Mouse (Mus musculus) liver, embryonic 13.5 days (tissue): ENCODE data around the gene Acss3. TPM values are rescaled to one million over a fixed set of nuclear protein-coding genes. Genes with fewer than 3 reads are reported as not detected.

Experiments
- ATAC-seq: fragments of 200-750 bp; cut with Nextera tagmentation; 2 replicates; pipeline ENCODE4 v1.8.0; 2017; ENCODE audit warnings: low read depth, mild to moderate bottlenecking, moderate number of reproducible peaks, moderate library complexity
- DNase-seq: peaks from one replicate; pipeline ENCODE4 v3.0.0; 2022
- H3K27ac ChIP-seq: fragments of 300-500 bp; sonication (generic); 2 replicates; pipeline ENCODE4 v1.5.1; 2015; ENCODE audit warnings: moderate library complexity, mild to moderate bottlenecking, inconsistent platforms
- H3K27me3 ChIP-seq: fragments of 300-500 bp; sonication (generic); 2 replicates; pipeline ENCODE4 v1.6.1; 2015; ENCODE audit warnings: mild to moderate bottlenecking, inconsistent platforms
- H3K36me3 ChIP-seq: fragments of 300-500 bp; sonication (generic); 2 replicates; pipeline ENCODE4 v1.6.1; 2015; ENCODE audit warnings: mild to moderate bottlenecking, inconsistent platforms
- H3K4me1 ChIP-seq: fragments of 300-500 bp; sonication (generic); replicated peaks from 2 replicates; pipeline ENCODE4 v1.6.1; 2015; ENCODE audit warnings: inconsistent platforms
- H3K4me2 ChIP-seq: fragments of 300-500 bp; sonication (generic); 2 replicates; pipeline ENCODE4 v1.6.1; 2015; ENCODE audit warnings: inconsistent platforms, mild to moderate bottlenecking, moderate library complexity
- H3K4me3 ChIP-seq: fragments of 300-500 bp; sonication (generic); replicated peaks from 2 replicates; pipeline ENCODE4 v1.5.1; 2015; ENCODE audit warnings: mild to moderate bottlenecking, inconsistent platforms
- H3K9ac ChIP-seq: fragments of 300-500 bp; sonication (generic); 2 replicates; pipeline ENCODE4 v1.6.1; 2015; ENCODE audit warnings: mild to moderate bottlenecking, inconsistent platforms
- H3K9me3 ChIP-seq: fragments of 300-500 bp; sonication (generic); replicated peaks from 2 replicates; pipeline ENCODE4 v1.6.1; 2016; ENCODE audit warnings: inconsistent platforms
- WGBS: fragments of 180-500 bp; shearing (Covaris S2); methylation state at CpG from one replicate; pipeline ENCODE4 v1.1.7; 2015; ENCODE audit not compliant: insufficient replicate concordance; 5-methylcytosine and 5-hydroxymethylcytosine counted together
- polyA plus RNA-seq: library from polyadenylated mRNA; unstranded; fragments of >200 nt; fragmentation: Nextera tagmentation; extraction: Ambion mirVana; gene quantifications from 2 replicates; pipeline ENCODE4 v1.2.1, GENCODE M21; 2015

Gene Acss3
- polyA plus RNA-seq, 1 experiment from 2014 or later = 0.16 TPM

DNA sequence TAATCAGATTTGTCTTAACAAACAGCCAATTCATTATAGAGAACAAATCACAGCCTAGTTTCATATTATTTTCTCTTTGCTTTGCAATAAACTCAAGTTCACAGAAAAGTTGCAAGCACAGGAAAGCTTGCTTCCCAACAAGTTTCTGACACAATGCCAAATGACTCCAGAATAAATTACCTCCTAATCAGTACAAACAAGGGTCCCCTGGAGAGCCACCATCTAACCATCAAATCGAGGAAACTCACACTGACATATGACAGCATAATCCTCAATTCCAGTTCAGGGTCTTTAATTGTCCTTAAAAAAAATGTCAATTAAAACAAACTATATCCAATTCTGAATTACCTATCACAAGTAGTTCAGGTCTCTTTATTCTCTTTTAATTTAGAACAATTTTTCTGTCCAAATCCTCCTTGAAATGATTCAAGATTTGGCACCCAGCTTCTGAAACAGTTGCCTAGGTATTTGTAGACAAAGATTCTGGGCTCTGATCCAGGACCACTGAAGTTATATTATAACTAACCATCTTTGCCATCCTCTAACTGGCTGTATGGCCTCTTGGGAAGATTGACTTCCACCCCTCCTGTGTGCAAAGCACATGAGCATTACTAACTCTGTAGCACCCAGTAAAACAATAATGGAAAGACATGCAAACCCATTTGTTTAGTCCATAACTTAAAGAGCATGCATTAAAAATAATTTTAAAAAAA is 7.4 kb downstream of the Acss3 start:
- no peak for DNase-seq
- Histone ChIP-seq H3K9ac (no peak overlapping the region), H3K4me2 (no peak overlapping the region), H3K4me3 (no peak overlapping the region), H3K9me3 (no peaks in the 10 kb centered on the region), H3K27me3 (no peaks in the 10 kb centered on the region), H3K36me3 (no peaks in the 10 kb centered on the region), H3K4me1 (no peaks in the 10 kb centered on the region), H3K27ac (no peak overlapping the region)
- 29% methylated on average over 1 of the region's 1 CpGs for WGBS
- ATAC-seq = no peak

DNA sequence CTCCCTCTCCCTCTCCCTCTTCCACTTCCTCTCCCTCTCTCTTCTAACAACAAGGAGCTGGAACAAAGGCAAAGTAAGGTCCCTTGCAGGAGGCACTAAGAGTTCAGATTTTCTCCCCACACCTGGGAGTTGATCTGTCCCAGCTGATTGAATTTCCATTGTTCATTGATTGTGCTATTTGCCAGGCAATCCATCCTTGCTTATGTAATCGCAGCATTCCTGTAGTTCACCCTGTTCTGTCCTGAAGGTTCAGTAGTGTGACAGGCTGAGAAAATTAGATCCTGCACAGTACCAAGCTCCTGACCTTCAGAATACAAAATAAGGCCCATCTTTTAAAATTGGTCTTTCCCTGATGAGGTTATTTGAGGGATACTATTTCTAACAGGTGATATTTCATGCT is 8.3 kb downstream of the Acss3 start:
- Histone ChIP-seq H3K4me2 (no peak overlapping the region), H3K4me1 (no peaks in the 10 kb centered on the region), H3K36me3 (no peaks in the 10 kb centered on the region), H3K9ac (no peak overlapping the region), H3K4me3 (no peak overlapping the region), H3K27ac (no peak overlapping the region), H3K27me3 (no peaks in the 10 kb centered on the region), H3K9me3 (no peaks in the 10 kb centered on the region)
- DNase-seq (no peak), ATAC-seq (no peak)
- WGBS = 38% methylated on average over 1 of the region's 1 CpGs

DNA sequence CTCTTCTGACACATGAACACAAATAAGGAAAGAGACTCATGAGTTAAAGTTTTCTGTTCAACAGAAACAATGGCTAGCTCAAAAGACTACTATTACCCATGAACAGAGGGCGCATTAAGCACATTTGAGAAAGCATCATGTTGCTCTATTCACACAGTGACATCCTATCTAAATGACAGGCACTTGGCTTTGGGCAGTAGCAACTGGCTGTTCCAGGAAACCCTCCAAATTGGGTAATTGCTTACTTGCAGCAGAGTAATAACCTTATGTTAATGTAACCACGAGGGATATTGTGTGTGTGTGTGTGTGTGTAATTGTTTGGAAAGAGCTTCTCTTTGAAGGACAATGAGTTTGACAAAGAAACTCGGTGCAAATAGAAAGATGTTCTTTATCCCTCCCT is 29.0 kb downstream of the Acss3 start:
- H3K27ac ChIP-seq = no peak overlapping the region
- no peak overlapping the region for H3K4me2 ChIP-seq
- ATAC-seq (no peak), DNase-seq (no peak)
- H3K9me3 ChIP-seq = no peaks in the 10 kb centered on the region
- H3K4me3 ChIP-seq = no peak overlapping the region
- no peak overlapping the region for H3K9ac ChIP-seq
- H3K36me3 ChIP-seq = no peaks in the 10 kb centered on the region
- H3K4me1 ChIP-seq = no peaks in the 10 kb centered on the region
- H3K27me3 ChIP-seq = no peaks in the 10 kb centered on the region
- WGBS = 50% methylated on average over 3 of the region's 3 CpGs

DNA sequence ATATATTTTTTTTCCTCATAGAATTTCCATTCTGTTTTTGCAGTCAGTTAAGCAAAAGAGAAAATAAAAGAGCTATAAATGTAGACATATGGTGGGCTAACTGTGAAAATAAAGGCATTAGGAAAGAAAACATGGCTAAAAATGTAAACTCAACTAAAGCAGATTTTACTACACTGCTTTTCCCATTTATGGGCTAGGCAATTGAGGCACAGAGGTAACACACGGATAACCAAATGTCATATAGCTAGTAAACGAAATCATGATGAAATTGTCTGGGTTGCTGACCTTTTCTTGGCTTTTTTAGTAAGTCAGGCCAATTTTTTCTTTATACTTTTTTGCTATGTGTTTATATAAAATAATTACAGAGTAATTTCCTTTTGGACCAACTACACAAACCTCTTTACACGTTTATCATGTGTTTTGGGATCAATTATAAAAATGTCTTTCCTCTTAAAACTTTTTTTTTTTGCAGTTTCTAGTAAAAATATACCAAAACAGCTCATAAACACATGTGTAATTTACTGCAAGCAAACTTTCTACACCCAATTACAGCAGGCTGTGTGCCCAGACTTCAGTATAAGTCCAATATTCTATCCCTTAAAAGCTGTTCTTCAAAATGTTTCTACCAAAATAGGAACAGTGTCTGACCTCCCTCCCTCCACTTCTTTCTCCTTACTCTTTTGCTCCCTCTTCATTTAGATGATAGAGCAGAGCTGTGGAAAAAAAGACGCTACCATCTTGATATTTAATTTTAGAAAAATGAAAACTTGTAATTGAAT is 69.4 kb downstream of the Acss3 start:
- WGBS = 41% methylated on average over 4 of the region's 4 CpGs
- ATAC-seq (no peak), DNase-seq (no peak)
- Histone ChIP-seq H3K36me3 (no peaks in the 10 kb centered on the region), H3K27me3 (no peaks in the 10 kb centered on the region), H3K4me1 (no peaks in the 10 kb centered on the region), H3K27ac (no peak overlapping the region), H3K9ac (no peak overlapping the region), H3K4me3 (no peak overlapping the region), H3K4me2 (no peak overlapping the region), H3K9me3 (no peaks in the 10 kb centered on the region)

DNA sequence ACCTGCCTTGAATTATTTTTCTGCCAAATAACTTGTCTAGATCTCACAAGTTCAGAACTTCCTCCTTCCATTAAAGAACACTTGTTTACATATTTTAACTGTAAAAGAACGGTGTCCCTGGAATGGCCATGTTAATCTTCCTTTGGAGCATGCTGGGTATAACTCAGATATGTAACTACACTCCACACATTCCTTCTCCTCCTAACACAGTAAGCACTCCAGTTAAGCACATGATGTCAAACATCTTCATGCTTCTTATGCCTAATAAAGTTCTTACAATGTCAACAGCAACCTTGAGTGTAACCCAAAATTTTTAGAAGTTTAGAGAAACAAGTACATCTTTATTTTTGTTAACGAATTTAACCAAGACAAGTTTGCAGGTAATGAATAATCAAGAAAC is 73.0 kb downstream of the Acss3 start:
- H3K27me3 ChIP-seq = no peaks in the 10 kb centered on the region
- no peak overlapping the region for H3K4me3 ChIP-seq
- H3K4me1 ChIP-seq = no peaks in the 10 kb centered on the region
- H3K36me3 ChIP-seq = no peaks in the 10 kb centered on the region
- H3K9me3 ChIP-seq = no peaks in the 10 kb centered on the region
- H3K27ac ChIP-seq = no peak overlapping the region
- DNase-seq = no peak
- no peak overlapping the region for H3K9ac ChIP-seq
- ATAC-seq = no peak
- no peak overlapping the region for H3K4me2 ChIP-seq
- WGBS = 52% methylated on average over 2 of the region's 2 CpGs

DNA sequence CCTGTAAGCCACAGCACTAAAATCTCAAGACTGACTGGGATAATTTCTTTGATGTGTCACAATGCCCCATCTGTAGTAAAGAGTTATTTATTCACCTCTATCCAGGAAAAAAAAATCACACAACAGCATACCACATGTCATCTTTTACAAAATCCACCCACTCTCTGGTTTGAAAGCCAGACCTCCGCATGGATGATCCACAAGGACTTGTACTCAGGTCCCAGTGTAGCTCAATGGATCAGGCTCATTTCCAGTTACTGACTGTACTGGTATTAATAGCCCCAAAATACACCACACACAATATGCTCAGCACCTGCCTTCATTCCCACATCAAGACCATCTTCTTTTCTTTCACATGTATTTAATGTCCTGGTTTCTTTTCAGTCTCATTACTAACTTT is 80.8 kb downstream of the Acss3 start:
- H3K27me3 ChIP-seq = no peaks in the 10 kb centered on the region
- DNase-seq (no peak), ATAC-seq (no peak)
- 91% methylated on average over 1 of the region's 1 CpGs for WGBS
- H3K9ac ChIP-seq = no peak overlapping the region
- H3K4me1 ChIP-seq = no peaks in the 10 kb centered on the region
- no peaks in the 10 kb centered on the region for H3K9me3 ChIP-seq
- no peak overlapping the region for H3K27ac ChIP-seq
- H3K4me3 ChIP-seq = no peak overlapping the region
- H3K4me2 ChIP-seq = no peak overlapping the region
- no peaks in the 10 kb centered on the region for H3K36me3 ChIP-seq

DNA sequence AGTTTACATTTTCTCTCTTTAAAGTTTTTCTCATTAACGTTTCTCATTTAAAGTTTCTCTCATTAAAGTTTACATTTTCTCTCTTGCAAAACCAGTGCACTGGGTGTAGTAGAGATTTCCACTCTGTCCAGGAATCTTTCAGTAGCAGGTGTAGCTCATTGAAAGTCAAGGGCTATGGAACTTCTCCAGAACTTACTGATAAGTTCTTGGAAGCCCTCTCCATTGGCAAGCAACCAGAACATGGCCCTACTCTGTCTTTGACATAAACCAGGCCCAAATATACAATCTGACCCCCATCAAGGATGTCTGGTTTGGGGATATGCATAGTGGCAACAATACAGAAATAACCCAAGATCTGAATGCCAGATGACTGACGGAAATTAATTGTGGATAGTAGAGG is 82.6 kb downstream of the Acss3 start:
- no peak overlapping the region for H3K27ac ChIP-seq
- no peaks in the 10 kb centered on the region for H3K4me1 ChIP-seq
- ATAC-seq = no peak
- 55% methylated on average over 2 of the region's 2 CpGs for WGBS
- H3K9me3 ChIP-seq = no peaks in the 10 kb centered on the region
- H3K4me2 ChIP-seq = no peak overlapping the region
- DNase-seq = no peak
- no peaks in the 10 kb centered on the region for H3K27me3 ChIP-seq
- no peak overlapping the region for H3K4me3 ChIP-seq
- H3K36me3 ChIP-seq = no peaks in the 10 kb centered on the region
- no peak overlapping the region for H3K9ac ChIP-seq

DNA sequence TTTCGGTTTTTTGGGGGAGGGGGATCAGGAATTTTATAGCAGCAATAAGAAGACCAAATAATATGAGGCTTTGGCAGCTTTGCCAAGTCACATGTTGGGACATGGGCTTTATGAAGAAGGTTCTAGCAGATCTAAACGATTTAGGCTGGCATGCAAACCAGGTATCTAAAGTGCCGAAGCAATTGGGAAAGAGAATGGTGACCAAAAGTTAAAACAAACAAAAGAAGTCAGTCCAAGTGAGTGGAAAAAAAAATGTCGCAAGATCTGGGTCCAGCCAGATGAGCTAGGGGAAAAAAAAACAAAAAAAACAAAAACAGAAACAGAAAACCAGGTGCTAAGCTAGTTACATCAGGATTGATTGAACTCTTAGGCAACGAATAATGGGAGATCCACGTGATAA is 83.1 kb downstream of the Acss3 start:
- no peak for DNase-seq
- Histone ChIP-seq H3K9me3 (no peaks in the 10 kb centered on the region), H3K4me1 (no peaks in the 10 kb centered on the region), H3K36me3 (no peaks in the 10 kb centered on the region), H3K27ac (no peak overlapping the region), H3K4me3 (no peak overlapping the region), H3K9ac (no peak overlapping the region), H3K27me3 (no peaks in the 10 kb centered on the region), H3K4me2 (no peak overlapping the region)
- WGBS = 56% methylated on average over 6 of the region's 6 CpGs
- no peak for ATAC-seq

DNA sequence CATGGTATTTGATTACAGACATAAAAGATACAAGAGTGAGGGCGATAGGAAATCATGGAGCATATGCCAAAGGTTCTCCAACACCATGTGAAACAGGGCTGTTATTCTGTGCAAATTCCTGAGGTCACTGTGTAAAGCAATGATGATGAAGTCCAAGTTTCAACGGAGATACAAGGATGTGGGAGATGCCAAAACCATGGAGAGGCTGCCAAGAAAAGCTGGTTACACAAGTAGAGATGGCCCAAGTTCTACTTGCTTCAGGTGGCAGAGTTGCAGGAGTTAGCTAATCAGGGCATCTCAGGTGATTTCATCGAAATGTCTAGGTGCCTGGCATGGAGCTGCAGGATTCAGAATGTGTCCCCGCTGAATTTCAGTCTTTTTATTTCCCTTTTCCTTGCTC is 84.3 kb downstream of the Acss3 start:
- Histone ChIP-seq H3K27ac (no peak overlapping the region), H3K27me3 (no peaks in the 10 kb centered on the region), H3K4me1 (no peaks in the 10 kb centered on the region), H3K4me2 (no peak overlapping the region), H3K4me3 (no peak overlapping the region), H3K9me3 (no peaks in the 10 kb centered on the region), H3K9ac (no peak overlapping the region), H3K36me3 (no peaks in the 10 kb centered on the region)
- WGBS = 56% methylated on average over 4 of the region's 4 CpGs
- DNase-seq (no peak), ATAC-seq (no peak)

DNA sequence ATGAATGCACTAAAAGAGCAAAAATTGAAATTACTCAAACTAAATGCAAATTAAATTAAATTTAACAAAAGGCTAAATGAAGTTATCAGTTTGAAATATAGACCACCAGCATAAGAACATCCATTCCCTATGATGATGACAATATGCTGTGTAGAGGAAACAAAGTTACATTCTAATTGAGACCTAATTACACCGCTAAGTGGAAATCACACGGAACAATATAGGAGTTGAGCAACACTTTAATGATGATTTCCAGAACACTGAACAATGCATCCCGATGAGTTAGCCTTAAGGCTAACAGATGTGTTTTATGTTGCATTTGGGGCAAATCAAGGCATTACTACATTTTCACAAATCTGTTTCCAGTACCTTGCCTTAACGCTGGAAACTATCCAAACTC is 99.2 kb downstream of the Acss3 start:
- Histone ChIP-seq H3K9ac (no peak overlapping the region), H3K4me3 (no peak overlapping the region), H3K9me3 (no peaks in the 10 kb centered on the region), H3K4me2 (no peak overlapping the region), H3K4me1 (no peaks in the 10 kb centered on the region), H3K36me3 (no peaks in the 10 kb centered on the region), H3K27ac (no peak overlapping the region), H3K27me3 (no peaks in the 10 kb centered on the region)
- no peak for DNase-seq
- WGBS = 80% methylated on average over 4 of the region's 4 CpGs
- no peak for ATAC-seq

DNA sequence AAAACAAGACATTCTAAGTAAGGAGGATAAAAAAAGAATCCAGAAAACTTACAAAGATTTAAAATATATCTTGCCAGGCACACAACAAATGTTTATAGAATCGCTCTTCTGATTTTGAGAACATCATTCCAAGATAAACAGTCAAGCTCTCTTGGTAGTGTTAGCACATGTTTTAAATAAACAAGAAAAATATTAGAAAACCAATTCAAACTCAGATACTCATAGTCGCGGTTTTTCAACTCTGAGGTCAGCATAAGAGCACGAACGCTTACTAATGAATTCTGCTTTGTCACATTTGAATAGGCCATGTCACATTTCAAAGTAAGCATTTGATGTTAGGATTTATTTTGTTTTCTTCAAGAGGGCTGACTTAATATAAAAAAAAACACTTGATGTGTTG is 102.3 kb downstream of the Acss3 start:
- Histone ChIP-seq H3K9me3 (no peaks in the 10 kb centered on the region), H3K27ac (no peak overlapping the region), H3K36me3 (no peaks in the 10 kb centered on the region), H3K9ac (no peak overlapping the region), H3K4me1 (no peaks in the 10 kb centered on the region), H3K4me2 (no peak overlapping the region), H3K27me3 (no peaks in the 10 kb centered on the region), H3K4me3 (no peak overlapping the region)
- WGBS = 76% methylated on average over 5 of the region's 5 CpGs
- DNase-seq = no peak
- ATAC-seq = no peak

DNA sequence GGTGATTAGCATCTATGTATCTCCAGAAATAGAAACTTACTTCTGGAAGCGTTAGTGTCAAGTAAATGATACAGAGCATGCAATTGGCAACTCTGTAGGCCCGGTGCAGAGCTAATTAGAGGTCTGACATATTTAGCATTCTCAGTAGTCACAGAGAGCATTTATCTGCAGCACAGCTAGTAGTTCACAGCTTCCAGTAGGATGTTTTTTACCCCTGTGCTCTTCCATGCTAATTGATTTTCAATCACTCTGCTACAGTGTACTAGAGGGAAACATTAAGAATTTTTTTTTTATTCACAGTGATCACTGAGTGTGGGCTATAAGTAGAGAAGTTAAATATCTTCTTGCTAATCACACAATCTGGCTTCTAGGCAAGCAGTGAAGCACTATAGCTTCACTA is 112.3 kb downstream of the Acss3 start:
- no peak for DNase-seq
- H3K4me3 ChIP-seq = no peak overlapping the region
- ATAC-seq = no peak
- H3K36me3 ChIP-seq = no peaks in the 10 kb centered on the region
- no peak overlapping the region for H3K4me2 ChIP-seq
- WGBS = 63% methylated on average over 2 of the region's 2 CpGs
- H3K9me3 ChIP-seq = no peaks in the 10 kb centered on the region
- H3K27ac ChIP-seq = no peak overlapping the region
- H3K4me1 ChIP-seq = no peaks in the 10 kb centered on the region
- no peak overlapping the region for H3K9ac ChIP-seq
- no peaks in the 10 kb centered on the region for H3K27me3 ChIP-seq
